Mouse (Mus musculus): ENCODE measurements around the gene Doc2a. TPM values are rescaled to one million over a fixed set of nuclear protein-coding genes. Genes with fewer than 3 reads are reported as not detected.

Doc2a gene
- total and polyA plus RNA-seq, 3 experiments, result 2.3 TPM; not detected in 2

GRCm38 (mm10) chr7:126798127-126799049 lies 48.8 kb upstream of the Doc2a start (continued):
- TF ChIP-seq MEF2A (IDR thresholded peaks at IDR 0.05; ENCODE audit: extremely low read depth, insufficient replicate concordance, low read depth, low read length, poor library complexity, severe bottlenecking) (no peak), MYB (IDR thresholded peaks at IDR 0.05; ENCODE audit: low read depth, low read length) (no peak), MAZ (IDR thresholded peaks at IDR 0.05; ENCODE audit: low read depth, low read length) (0 out of 2 replicates have a peak, but pooled peaks have one; percentile 35), CHD1 (IDR thresholded peaks at IDR 0.05; ENCODE audit: low read depth, low read length) (0 out of 2 replicates have a peak, but pooled peaks have one; percentile 38), HCFC1 (IDR thresholded peaks at IDR 0.05; ENCODE audit: low read depth, low read length) (no peak; the same call in 1 of the 2 replicates), MAX (IDR thresholded peaks at IDR 0.05; ENCODE audit: low read length) (peak; percentile 86), ETS1 (IDR thresholded peaks at IDR 0.05; ENCODE audit: low read depth, low read length) (peak; percentile 72), POLR2A (IDR thresholded peaks at IDR 0.05; ENCODE audit: control insufficient read depth in 1 of 2, insufficient read depth in 1 of 2, low read depth in 1 of 2, low read length in 2 of 2, poor library complexity in 1 of 2) (peak in 1 of 2 experiments; percentile 6; a peak in 1 of 4 replicates), EP300 (IDR thresholded peaks at IDR 0.05; ENCODE audit: low read depth in 1 of 2, low read length in 2 of 2) (0 out of 4 replicates have a peak, but pooled peaks of 1 of the 2 experiments have one; percentile 2), SIN3A (IDR thresholded peaks at IDR 0.05; ENCODE audit: low read length) (peak; percentile 61; the same call in 1 of the 2 replicates), RCOR1 (IDR thresholded peaks at IDR 0.05; ENCODE audit: low read depth, low read length) (0 out of 2 replicates have a peak, but pooled peaks have one; percentile 6), E2F4 (IDR thresholded peaks at IDR 0.05; ENCODE audit: borderline replicate concordance, low read depth, low read length) (no peak), NRF1 (IDR thresholded peaks at IDR 0.05; ENCODE audit: insufficient read depth, low read depth, low read length, poor library complexity, severe bottlenecking) (no peak)

- peak overlapping the region; percentile 94 for H3K27ac ChIP-seq (ENCODE audit: control insufficient read depth, low read depth, low read length)
- peak overlapping the region; percentile 87 to 95 for H3K4me3 ChIP-seq (ENCODE audit: control insufficient read depth in 1 of 2, insufficient read depth in 1 of 2, low read depth in 2 of 2, low read length in 2 of 2)
- H3K9ac ChIP-seq (ENCODE audit: control insufficient read depth, low read depth, low read length, poor library complexity, severe bottlenecking), result peak overlapping the region; percentile 96
- no peaks in the 10 kb centered on the region for H3K27me3 ChIP-seq (ENCODE audit: control insufficient read depth in 1 of 2, insufficient read depth in 2 of 2, low read length in 2 of 2)
- no peaks in the 10 kb centered on the region for H3K9me3 ChIP-seq (replicated peaks; ENCODE audit: insufficient read depth, low read length)
- peaks cover 35% of the 10 kb centered on the region for H3K79me2 ChIP-seq (ENCODE audit: control insufficient read depth, insufficient read depth, low read length, poor library complexity)
- peaks cover 20 to 45% of the 10 kb centered on the region in 2 experiments for H3K4me1 ChIP-seq (ENCODE audit: control insufficient read depth in 1 of 2, insufficient read depth in 2 of 2, low read length in 2 of 2)
- peaks cover 13 to 50% of the 10 kb centered on the region in 2 experiments for H3K36me3 ChIP-seq (ENCODE audit: control insufficient read depth in 1 of 2, insufficient read depth in 2 of 2, low read length in 2 of 2)
- DNase-seq (ENCODE audit: low read depth, low spot score), result peak; percentile 99
- TF ChIP-seq USF1 (IDR thresholded peaks at IDR 0.05; ENCODE audit: low read depth, low read length) (peak; percentile 42; the same call in 1 of the 2 replicates), USF2 (IDR thresholded peaks at IDR 0.05; ENCODE audit: borderline replicate concordance in 1 of 2, insufficient read depth in 1 of 2, low read depth in 1 of 2, low read length in 2 of 2) (no peak), UBTF (IDR thresholded peaks at IDR 0.05; ENCODE audit: borderline replicate concordance, insufficient read depth, low read depth, low read length) (0 out of 2 replicates have a peak, but pooled peaks have one; percentile 71), BHLHE40 (IDR thresholded peaks at IDR 0.05; ENCODE audit: borderline replicate concordance, low read depth, low read length) (no peak), MXI1 (IDR thresholded peaks at IDR 0.05; ENCODE audit: low read depth, low read length) (peak; percentile 12), KAT2A (conservative IDR thresholded peaks at IDR 0.05; ENCODE audit: low read depth, low read length) (peak; percentile 13; the same call in 1 of the 2 replicates), JUND (IDR thresholded peaks at IDR 0.05; ENCODE audit: low read depth, low read length) (no peak), POLR2AphosphoS2 (IDR thresholded peaks at IDR 0.05; ENCODE audit: low read length) (peak; percentile 94; the same call in 1 of the 2 replicates), NELFE (IDR thresholded peaks at IDR 0.05; ENCODE audit: low read depth, low read length) (peak; percentile 99), GATA1 (IDR thresholded peaks at IDR 0.05; ENCODE audit: low read depth, low read length) (0 out of 2 replicates have a peak, but pooled peaks have one; percentile 18), ZNF384 (IDR thresholded peaks at IDR 0.05; ENCODE audit: low read depth, low read length) (peak; percentile 83), ZC3H11A (IDR thresholded peaks at IDR 0.05; ENCODE audit: low read depth, low read length) (no peak), ZMIZ1 (IDR thresholded peaks at IDR 0.05; ENCODE audit: low read depth, low read length) (peak; percentile 98), ELF1 (IDR thresholded peaks at IDR 0.05; ENCODE audit: low read depth, low read length) (0 out of 2 replicates have a peak, but pooled peaks have one; percentile 7), MAZ (IDR thresholded peaks at IDR 0.05; ENCODE audit: low read depth, low read length) (peak; percentile 90), SIN3A (IDR thresholded peaks at IDR 0.05; ENCODE audit: low read length) (peak; percentile 80; the same call in 1 of the 2 replicates), POLR2A (IDR thresholded peaks at IDR 0.05; ENCODE audit: control insufficient read depth in 1 of 2, insufficient read depth in 1 of 2, low read depth in 1 of 2, low read length in 2 of 2, poor library complexity in 1 of 2) (peak; percentile 87 to 98), TBP (IDR thresholded peaks at IDR 0.05; ENCODE audit: low read depth, low read length) (peak; percentile 96), MAX (IDR thresholded peaks at IDR 0.05; ENCODE audit: low read length) (peak; percentile 34), TAL1 (IDR thresholded peaks at IDR 0.05; ENCODE audit: low read length) (no peak), MAFK (IDR thresholded peaks at IDR 0.05; ENCODE audit: borderline replicate concordance, low read depth, low read length) (no peak), HCFC1 (IDR thresholded peaks at IDR 0.05; ENCODE audit: low read depth, low read length) (peak; percentile 59)
These were observed 48.2 kb upstream of the Doc2a start for GRCm38 (mm10) chr7:126799050-126799467.

Measured in MEL (cell line).